Mouse (Mus musculus) thymus, postnatal 14 days (tissue): Measurements from ENCODE around the gene Incenp.
A peak's percentile ranks its signal among the peaks of the same experiment; 100 is the strongest.
"Not testable (repeated sequence)": the region's sequence is repeated elsewhere in the genome, so short reads cannot be mapped to it uniquely, and the experiment has no call there.

ENCODE experiments used
- DNase-seq: peaks from one replicate; pipeline ENCODE4 v3.0.0; 2021

Gene Incenp

DNA sequence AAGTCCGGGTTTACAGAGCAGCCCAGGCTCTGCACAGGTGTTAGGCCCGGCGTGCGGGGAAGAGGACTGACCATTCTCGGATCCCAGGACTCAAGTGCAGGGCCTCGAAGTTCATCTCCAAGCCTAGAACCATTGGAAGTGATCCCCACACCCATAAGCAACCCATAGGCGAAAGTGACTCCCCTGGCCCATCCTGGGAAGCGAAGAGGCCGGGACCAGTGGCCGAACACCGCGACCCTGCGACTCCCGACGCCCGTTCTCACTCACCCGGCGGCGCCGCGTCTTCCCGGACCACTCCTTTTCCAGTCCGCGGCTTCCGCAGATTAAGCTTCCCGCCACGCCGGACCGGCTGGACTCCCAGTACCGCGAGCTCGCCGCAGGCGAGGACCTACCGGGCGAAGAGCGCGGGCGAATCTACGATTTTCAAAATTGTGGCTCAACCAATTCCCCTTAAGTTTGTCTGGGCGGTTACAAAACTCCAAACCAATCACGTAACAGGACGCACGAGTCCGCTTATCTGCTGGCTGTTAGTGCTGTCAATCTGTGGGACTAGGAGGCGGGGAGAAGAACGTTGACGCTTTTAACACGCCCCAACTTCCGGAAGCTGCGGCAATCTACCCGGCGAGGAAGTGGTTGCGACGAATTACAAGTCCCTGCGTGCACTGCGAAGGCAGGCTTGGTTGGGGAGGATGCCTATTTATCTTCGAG lies at the start of gene Incenp:
Gene Incenp (minus strand): TSS at position 480 of the 708 bp plus-strand sequence.
- peak; percentile 93 for DNase-seq

DNA sequence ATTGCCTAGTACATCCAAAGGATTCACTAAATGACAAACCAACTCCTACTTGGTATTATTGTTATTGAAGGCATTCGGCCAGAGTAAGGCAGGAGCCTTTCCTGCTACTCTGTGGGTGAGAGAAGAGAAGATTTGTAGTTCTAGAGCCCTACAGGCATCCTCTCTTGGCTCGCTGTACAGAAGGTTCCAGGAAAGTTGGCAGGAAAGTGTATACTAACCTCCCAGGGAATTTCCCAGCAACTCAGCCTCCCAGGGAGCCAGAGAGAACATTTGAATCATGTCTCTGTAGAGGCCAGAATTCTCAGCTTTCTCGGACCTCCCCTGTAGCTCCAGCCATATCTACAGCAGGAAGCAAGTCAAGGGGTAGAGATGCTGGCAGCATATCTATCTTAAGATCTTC lies 47.6 kb upstream of the Incenp start:
- DNase-seq, result no peak

DNA sequence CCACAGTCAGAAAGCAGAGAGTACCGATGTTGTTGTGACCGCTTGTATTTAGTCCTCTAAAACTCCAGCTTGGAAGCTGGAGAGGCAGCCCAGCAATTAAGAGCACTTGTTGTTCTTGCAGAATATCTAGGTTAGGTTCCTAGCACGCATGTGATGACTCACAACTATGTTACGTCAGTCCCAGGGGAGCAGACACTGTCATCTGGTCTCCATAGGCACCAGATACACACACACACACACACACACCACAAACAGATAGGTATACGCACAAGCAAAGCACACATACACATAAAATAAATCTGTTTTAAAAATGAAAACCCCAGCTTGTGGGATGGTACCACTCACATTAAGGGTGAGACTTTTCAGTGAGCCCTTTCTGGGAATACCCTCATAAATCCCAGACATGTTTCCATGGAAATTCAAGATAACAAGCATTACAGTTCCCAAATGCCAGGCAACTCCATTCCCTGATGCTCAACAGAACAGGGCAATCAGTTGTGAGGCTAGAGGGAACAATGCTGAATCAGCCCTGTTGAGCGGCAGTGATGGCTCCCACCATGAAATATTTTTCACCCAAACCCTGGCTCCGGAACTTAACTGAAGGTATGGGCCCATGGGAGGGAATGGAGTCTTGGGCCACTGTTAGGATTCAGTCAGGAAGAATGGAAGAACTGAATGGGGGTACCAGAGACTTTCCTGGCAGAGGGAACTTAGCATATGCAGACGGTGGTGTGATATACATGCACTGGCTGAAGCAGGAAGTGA lies 46.6 kb upstream of the Incenp start:
- DNase-seq, result no peak

DNA sequence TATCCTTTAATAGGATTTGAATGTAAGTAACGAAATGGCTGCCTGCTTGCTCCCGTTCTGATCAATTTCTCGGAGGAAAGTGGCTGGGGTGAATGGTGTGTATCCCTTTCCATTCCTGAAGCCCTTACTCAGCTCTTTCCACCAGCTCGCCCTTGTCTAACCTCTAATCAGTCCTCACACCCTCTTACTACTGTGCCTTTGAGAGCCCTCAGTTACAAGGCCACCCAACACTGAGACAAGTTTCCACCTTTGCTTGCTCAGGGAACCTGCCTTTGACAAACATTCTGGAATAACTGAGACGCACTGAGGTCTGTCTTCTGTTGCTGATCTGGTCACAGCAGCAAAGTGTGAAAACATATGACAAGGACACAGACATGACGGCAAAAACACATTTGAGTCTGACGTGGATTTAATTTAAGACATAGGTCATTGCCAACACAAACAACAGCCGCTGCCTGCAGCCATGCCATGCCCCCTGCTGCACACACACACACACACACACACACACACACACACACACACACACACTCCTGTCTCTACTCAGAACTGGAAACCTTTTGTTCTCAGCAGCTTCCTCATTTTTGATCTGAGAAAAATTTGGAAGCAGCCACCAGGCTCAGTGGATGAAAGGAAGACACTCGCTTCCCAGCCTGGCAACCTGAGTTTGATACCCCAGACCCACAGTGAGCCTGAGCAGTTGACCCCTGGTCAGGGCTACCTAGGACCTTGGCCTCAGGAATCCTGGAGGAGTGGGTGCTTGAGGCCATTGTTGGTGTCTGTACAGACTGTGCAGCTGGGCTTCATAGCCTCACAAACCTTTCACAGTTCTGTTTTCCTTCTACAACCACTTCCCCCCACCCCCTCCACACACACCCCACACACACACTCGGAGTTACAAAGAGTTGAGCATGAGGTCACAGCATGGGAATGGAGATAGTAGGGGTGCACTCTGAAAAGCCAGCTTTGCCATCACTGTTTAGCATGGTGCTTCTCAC lies 43.5 kb upstream of the Incenp start:
- no peak for DNase-seq

DNA sequence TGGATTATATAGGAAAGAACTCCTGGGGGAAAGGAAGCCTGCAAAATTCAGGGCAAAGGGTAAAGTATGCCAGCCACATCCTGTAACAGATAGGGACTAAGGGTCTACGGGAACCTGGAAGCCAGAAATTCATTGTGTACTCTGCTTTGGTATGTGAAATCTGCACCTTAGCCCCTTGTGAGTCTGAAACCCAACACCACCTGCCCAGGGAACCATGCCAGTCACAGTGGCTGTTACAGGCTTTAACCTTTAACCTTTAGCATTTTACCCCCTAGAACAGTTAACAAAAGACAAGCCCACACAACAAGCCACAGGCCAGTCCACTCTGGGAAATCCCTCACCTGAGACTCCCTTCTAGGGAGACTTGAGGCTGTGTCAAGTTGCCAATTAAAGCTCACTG lies 42.5 kb upstream of the Incenp start:
- no peak for DNase-seq

DNA sequence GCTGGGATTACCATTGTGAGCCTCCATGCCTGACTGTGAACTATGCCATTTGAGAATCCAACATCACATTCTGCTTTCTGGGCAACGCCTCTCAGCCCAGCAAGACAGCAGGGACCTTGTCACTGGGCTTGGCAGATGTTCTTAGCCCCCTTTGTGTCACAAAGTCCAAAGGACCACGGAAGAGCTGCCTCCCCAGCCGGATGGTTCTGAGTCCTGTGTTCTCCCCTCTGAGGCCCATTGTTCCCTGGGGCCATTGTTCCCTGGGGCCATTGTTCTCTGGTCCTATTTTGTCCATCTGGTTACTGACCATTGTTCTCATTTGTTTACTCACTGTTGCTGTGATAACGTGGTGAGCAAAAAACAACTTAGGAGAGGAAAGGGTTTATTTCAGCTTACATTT lies 41.6 kb upstream of the Incenp start:
- no peak for DNase-seq

DNA sequence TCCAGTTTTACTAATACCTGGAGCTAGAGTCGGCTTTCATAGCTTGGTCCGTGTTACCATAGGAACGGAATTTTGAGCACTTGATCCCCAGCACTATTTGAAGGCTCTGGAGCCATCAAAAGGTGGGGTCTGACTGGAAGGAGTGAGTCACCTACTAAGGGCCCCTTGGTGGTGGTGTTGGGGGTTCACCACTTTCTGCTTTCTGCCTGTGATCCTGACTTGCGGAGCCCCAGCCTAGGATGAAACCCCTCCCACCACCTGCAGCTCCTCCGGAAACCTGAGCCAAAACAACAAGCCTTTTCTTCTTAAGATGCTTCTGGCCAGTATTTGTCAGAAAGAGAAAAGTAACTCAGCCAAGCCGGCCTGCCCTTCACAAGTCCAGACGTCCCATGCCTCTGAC lies 40.5 kb upstream of the Incenp start:
- DNase-seq, result peak; percentile 25

DNA sequence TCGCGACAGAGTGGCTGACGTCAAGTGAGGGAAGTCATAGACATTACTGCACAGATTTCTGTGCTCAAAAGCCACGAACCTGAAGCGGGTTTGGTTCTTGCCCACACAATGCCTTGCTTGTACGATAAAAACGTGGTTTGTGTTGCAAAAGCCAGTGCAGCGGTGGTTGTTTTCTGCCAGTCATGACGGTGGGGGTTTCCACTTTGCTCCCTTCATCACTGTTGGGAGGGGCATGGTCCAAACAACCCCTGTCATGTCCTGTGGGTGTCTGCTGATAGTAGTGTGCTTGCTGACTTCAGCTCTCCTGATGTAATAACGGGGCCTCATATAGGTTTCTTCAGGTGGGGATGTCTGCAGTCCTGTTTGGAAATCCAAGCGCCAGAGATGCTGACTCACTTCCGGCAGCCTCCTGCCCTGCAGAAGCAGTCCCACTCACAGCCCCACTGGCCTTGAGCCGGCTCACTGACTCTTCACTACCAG lies 39.5 kb upstream of the Incenp start:
- peak; percentile 61 for DNase-seq

DNA sequence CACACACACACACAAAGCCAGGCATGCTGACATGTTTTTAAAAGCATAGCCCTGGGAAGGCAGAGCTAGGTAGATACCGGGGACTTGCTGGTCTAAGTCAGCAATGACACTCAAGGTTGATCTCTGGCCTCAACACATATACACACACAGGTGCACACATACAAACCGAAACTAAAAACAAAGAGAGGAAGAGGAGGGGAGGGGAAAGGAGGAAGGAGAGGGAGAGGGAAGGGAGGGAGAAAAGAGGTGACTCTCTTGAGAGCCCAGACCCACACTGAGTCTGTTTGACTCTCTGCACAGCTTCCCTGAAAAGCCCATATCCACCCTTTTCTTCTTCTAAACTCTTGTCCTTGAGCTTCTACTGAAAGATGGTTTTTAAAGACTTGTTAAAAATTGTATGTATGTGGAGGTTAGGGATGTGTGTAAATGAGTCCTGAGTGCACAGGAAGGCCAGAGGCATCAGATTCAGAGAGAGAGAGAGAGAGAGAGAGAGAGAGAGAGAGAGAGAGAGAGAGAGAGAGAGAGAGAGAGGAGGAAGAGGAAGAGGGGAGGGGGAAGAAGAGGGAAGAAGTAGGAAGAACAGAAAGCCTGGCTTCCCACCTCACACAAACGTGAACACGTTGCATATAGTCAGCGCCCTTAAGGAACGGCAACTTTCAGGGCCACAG lies 38.9 kb upstream of the Incenp start:
- peak; percentile 39 for DNase-seq

DNA sequence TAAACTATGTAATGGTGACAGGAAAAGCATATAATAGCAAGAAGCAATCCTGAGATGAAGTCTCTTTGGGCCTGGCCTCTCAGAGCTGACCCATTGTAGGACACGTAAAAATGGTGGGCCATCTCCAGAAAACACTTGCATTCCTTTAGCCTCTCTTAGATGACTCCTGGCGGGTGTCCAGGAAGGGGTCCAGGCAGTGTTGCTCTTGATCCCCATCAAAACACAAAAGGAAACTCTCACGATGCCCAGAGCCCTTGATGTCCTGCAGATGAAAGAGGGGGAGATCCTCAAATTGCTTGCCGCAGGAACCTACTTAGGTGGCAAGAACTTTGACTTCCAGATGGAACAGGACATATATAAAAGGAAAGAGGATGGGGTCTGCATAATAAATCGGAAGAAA lies 38.1 kb upstream of the Incenp start:
- no peak for DNase-seq

DNA sequence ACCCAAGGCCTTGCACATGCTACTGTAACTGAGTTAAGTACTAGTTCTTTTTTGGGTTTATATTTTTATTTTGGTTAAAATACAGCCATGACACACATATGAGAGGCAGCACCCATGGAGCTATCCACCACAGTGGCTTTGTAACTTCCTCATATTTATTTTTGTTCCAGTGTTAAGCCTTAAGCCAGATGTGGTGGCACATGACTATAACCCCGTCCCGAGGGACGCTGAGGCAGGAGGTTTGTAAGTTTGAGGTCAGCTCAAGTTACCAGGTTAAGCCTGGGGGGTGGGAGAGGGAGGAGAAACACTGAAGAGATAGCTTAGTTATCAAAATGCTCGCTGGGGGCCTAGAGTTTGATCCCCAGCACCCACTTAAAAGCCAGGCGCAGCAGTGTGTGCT lies 37.2 kb upstream of the Incenp start:
- no peak for DNase-seq

DNA sequence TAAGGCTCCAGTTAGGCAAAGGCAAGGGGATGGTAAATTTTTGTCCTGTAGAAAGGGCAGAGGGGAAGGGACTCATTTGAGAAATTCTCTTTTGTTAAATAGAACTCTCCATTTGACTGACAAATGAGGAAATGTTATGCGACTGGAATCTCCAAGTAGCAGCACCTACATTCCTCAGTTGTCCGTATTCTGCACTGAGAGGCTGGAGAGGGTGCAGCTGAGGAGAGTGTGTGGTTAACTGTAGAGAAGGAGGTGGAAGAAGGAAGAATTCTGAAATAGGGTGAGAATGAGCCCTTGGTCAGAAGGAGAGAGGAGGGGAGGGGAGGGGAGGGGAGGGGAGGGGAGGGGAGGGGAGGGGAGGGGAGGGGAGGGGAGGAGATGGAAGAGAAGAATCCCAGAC lies 34.6 kb upstream of the Incenp start:
- no peak for DNase-seq

DNA sequence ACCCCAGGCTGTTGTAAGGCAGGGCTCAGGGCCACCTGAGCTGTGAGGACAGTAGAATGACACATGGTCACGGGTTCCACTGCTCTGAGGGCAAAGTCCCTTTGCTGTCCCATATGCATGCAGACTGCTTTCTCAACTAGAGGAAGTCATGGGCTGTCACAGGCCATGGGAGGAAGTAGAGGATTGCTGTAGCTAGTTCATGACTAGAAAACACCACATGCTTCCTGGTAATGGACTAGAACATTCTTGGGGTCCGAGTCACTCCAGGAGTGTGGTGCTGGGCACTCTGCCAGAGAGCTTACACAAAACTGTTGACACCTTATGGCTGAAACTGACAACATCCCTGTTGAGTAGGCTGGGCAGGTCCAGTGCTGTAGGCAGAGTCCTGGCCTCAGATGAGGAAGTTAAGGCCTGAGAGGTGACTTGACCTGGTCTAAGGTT lies 31.8 kb upstream of the Incenp start:
- not testable (repeated sequence) for DNase-seq

DNA sequence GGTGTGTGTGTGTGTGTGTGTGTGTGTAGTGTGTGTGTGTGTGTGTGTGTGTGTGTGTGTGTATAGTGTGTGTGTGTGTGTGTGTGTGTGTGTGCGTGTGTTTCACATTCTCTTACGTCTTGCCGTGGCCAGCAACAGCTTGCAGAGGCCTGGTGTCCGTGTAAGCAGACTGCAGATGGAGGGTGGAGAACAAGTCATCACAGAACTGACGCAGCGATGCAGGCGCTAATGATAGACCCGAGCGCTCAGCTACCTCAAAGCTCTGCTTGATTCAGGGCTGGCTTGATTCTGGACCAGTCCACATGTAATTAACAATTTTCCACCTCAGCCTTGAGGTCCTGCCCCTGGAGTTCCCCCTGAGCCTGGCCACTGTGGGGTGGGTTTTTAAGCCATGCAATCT lies 28.7 kb upstream of the Incenp start:
- no peak for DNase-seq

DNA sequence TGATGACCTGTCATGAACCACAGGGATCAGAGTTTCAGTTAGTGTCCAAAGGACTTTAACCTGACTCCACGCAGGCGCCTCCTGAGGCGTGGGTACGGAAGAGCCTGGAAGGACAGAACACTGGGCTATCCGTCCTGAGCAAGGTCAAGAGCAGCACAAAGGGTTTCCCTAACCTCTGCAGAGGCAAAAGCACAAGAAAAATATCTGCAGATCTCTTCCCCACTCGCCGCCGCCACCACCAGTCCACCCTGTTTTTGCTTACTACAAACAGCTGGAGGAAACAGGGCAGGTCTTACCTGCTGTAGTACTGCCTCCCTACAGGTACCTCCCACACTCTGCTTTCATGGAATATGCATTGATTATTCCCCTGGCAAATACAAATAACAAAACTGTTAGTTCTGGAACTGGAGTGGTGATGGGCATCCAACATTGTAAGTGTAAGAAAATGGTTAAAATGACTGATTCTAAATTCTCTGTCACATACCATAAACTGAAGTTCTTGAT lies 25.5 kb upstream of the Incenp start:
- no peak for DNase-seq

DNA sequence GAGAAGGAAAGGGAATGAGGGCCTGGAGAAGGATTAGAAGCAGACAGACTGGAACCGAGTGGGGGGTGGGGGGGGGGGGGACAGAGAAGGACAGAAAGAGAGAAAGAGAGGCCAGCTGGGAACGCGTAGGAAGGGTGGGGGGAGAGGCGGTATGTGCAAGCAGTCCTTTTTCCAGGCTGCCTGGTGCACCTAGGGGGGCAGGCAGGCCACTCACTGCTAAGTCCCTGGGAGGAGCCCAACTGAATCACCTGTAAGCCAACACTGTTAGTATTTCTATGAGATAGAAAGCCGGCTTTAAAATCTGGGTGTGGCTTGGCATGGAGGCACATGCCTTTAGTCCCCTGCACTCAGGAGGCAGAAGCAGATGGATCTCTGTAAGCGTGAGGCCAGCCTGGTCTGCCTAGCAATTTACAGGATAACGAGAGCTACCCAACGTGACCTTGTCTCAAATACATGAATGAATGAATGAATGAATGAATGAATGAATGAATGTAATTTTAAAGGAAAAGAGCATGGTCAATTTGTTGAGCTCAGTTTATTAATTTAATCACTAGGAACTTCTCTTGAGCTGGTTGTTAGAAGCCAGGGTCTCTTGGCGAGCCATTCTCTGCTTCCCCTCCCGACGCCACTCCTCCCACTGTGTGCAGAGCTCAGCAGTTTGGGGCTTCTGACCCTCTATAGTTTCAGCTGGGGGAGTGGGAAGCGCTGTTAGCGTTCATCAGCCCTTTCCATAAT lies 24.9 kb upstream of the Incenp start:
- no peak for DNase-seq

DNA sequence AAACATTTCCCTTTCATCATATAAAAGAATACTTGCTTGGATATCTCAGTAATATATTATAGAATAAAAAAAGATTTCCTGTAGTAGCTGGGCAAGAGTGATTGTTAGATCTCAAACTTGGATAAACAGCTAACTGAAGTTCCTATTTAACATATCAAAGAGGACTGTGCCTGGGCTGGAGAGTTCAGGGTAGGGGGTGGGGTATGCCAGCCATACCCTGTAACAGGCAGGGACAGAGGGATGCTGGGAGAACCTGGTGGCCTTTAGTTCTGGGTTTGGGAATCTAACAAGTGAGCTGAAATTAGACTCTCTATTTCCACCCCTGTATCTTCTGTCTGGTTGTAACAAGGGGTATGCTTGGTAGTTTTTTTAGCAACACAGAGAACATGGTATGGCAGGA lies 23.7 kb upstream of the Incenp start:
- no peak for DNase-seq

DNA sequence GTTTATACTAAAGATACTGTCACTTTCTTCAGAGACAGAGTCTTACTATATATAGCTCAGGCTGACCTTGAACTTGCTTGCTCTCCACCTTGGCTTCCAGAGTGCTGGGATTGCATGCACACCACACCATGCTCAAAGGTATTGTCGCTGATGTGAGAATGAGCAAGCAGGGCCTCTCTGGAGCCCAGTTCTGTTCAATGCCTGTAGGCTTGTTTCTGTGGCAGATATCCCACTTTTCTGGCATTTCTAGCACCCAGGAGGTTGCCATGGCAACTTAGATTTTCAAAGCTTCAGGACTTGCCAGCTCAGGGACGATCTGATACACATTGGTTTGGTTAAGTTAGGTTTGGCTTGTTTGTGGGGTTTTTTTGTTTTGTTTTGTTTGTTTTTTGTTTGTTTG lies 22.9 kb upstream of the Incenp start:
- DNase-seq, result no peak

DNA sequence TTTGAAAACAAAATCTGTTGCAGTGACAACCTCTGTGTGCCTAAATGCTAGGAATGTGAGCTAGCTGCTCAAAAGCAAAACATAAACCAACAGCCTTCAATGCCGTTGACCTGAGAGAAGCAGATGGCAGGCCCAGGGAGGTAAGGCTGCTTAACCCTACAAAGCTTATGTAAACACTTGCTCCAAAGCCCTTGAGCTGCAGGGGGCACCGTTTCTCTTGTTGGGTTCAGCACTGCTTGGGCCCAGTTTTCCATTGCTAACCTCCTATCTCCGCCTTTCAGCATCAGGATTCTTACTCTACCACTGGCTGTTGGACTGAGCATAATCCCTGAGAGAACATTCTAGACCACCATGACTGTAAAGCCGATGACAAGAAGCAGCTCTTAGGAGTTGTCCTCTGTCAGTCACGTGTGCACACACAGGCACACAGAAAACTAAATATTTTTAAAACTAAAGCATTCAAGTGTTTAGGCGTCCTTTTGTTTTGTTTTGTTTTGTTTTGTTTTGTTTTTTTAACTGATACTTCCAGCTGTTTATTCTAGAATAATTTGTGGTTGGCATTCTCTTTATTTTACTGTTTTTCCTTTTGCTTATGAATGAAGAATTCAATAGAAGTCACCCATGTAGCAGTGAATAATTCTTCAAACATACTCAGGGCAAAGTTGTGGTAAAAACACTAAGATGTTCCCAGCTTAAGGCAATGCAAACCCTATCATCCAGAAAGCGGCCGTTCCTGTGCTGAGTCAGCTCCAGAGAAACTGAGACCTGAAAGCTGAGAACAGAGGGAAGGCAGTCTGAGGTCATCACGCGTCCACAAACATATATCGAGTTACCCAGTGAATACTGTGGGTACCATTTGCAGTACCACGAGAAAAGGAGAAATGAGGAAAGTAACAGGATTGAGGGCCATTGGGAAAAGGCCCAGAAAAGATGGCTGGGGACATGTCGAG lies 21.8 kb upstream of the Incenp start:
- peak; percentile 60 for DNase-seq

DNA sequence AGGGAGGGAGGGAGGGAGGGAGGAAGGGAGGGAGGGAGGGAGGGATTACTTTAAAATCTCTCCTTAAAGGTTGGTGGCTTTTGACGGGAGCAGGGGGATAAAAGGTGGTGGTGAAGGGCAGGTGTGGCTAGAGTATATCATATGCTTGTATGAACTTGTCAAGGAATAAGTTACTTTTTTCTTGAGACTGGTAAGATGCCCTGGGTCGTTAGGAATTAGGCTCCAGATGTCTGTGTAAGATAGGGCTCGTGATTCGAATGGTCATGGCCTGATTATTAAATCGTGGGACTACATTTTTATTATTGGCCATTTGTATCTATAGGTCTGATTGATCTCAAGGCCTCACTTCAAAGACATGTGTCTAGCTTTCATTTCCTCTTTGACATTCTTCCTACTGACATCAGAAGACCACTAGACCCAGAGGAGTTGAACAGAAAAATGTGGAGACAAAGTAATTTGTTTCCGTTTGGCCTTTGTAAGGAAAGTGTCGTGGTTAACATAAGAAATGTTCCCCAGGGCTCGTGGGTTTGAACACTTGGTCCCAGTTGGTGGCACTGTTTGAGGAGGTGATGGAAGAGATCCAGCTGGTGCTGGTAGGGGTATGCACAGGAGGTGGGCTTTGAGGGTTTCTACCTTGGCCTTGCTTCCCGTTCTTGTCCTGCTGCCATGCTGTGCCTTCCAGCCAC lies 19.0 kb upstream of the Incenp start:
- DNase-seq, result no peak
